Mouse (Mus musculus): ENCODE data around the gene Golga7b. TPM values are rescaled to one million over a fixed set of nuclear protein-coding genes. Genes with fewer than 3 reads are reported as not detected.

Gene Golga7b
- 0.45 TPM for polyA plus RNA-seq (2014; fragmentation: Illumina TruSeq; extraction: RNeasy Lipid Tissue Mini Kit (QIAGEN cat#74804); ENCODE audit: low read depth, low replicate concordance)

GRCm38 (mm10) chr19:42247519-42247918 is at the start of gene Golga7b:
Gene Golga7b (plus strand): TSS chr19:42247574.

GRCm38 (mm10) chr19:42201696-42202381 is 45.5 kb upstream of the Golga7b start, which contains the start of gene Sfrp5:
Gene Sfrp5 (minus strand): TSS chr19:42202252.

Other genes starting within 250 kb of the Golga7b start
- not detected for gene Ankrd2, start 211.6 kb upstream of the Golga7b start, polyA plus RNA-seq (2014; fragmentation: Illumina TruSeq; extraction: RNeasy Lipid Tissue Mini Kit (QIAGEN cat#74804); ENCODE audit: low read depth, low replicate concordance)
- gene Hoga1, start 202.0 kb upstream of the Golga7b start, polyA plus RNA-seq (2014; fragmentation: Illumina TruSeq; extraction: RNeasy Lipid Tissue Mini Kit (QIAGEN cat#74804); ENCODE audit: low read depth, low replicate concordance) = 0.84 TPM
- not detected for gene 4933411K16Rik, start 195.3 kb upstream of the Golga7b start, polyA plus RNA-seq (2014; fragmentation: Illumina TruSeq; extraction: RNeasy Lipid Tissue Mini Kit (QIAGEN cat#74804); ENCODE audit: low read depth, low replicate concordance)
- gene Morn4, start 161.2 kb upstream of the Golga7b start, polyA plus RNA-seq (2014; fragmentation: Illumina TruSeq; extraction: RNeasy Lipid Tissue Mini Kit (QIAGEN cat#74804); ENCODE audit: low read depth, low replicate concordance) = 2.1 TPM
- gene Pi4k2a, start 157.1 kb upstream of the Golga7b start, polyA plus RNA-seq (2014; fragmentation: Illumina TruSeq; extraction: RNeasy Lipid Tissue Mini Kit (QIAGEN cat#74804); ENCODE audit: low read depth, low replicate concordance) = 17.5 TPM
- 20.8 TPM for gene Avpi1, start 118.5 kb upstream of the Golga7b start, polyA plus RNA-seq (2014; fragmentation: Illumina TruSeq; extraction: RNeasy Lipid Tissue Mini Kit (QIAGEN cat#74804); ENCODE audit: low read depth, low replicate concordance)
- 32.2 TPM for gene Marveld1, start 100.2 kb upstream of the Golga7b start, polyA plus RNA-seq (2014; fragmentation: Illumina TruSeq; extraction: RNeasy Lipid Tissue Mini Kit (QIAGEN cat#74804); ENCODE audit: low read depth, low replicate concordance)
- gene Zfyve27, start 83.6 kb upstream of the Golga7b start, polyA plus RNA-seq (2014; fragmentation: Illumina TruSeq; extraction: RNeasy Lipid Tissue Mini Kit (QIAGEN cat#74804); ENCODE audit: low read depth, low replicate concordance) = 24.3 TPM
- gene Sfrp5, start 45.3 kb upstream of the Golga7b start, polyA plus RNA-seq (2014; fragmentation: Illumina TruSeq; extraction: RNeasy Lipid Tissue Mini Kit (QIAGEN cat#74804); ENCODE audit: low read depth, low replicate concordance) = 10.9 TPM
- not detected for gene Crtac1, start 184.2 kb downstream of the Golga7b start, polyA plus RNA-seq (2014; fragmentation: Illumina TruSeq; extraction: RNeasy Lipid Tissue Mini Kit (QIAGEN cat#74804); ENCODE audit: low read depth, low replicate concordance)

Data from heart, adult 10 weeks (tissue).